Mouse (Mus musculus) myocyte (in vitro differentiated cells): ENCODE measurements at regions not wholly inside any gene's neighbourhood (a gene's known extent, or its start where the extent isn't known, plus 50 kb on each side); places are given as distances from the start of the nearest gene placed in this dataset.

ENCODE experiments used
- H3K27me3 ChIP-seq: one replicate; pipeline ENCODE4 v1.6.1; 2011; ENCODE audit not compliant: control insufficient read depth, insufficient read depth, insufficient read length
- H3K36me3 ChIP-seq: one replicate; pipeline ENCODE4 v1.6.1; 2011; ENCODE audit not compliant: control insufficient read depth, insufficient read depth
- H3K4me2 ChIP-seq: one replicate; pipeline ENCODE4 v1.6.1; 2011; ENCODE audit warnings: low read depth, control low read depth
- H3K4me3 ChIP-seq: one replicate; pipeline ENCODE4 v1.5.1; 2011; ENCODE audit warnings: mild to moderate bottlenecking, control low read depth, moderate library complexity
- H3K79me2 ChIP-seq: one replicate; pipeline ENCODE4 v1.6.1; 2011; ENCODE audit not compliant: control insufficient read depth, insufficient read depth
- H3ac ChIP-seq: one replicate; pipeline ENCODE4 v1.6.1; 2011; ENCODE audit not compliant: control insufficient read depth, insufficient read length
- CEBPB ChIP-seq: IDR thresholded peaks from 2 replicates; pipeline ENCODE4 v1.6.1; 2011; ENCODE audit warnings: mild to moderate bottlenecking, moderate library complexity; ENCODE audit not compliant: poor library complexity, insufficient read depth, severe bottlenecking
- E2F4 ChIP-seq: IDR thresholded peaks from one replicate; pipeline ENCODE4 v1.6.1; 2011; ENCODE audit warnings: mild to moderate bottlenecking, control low read depth, moderate library complexity; ENCODE audit not compliant: insufficient read depth
- MAX ChIP-seq: IDR thresholded peaks from one replicate; pipeline ENCODE4 v1.6.1; 2011; ENCODE audit warnings: low read depth, mild to moderate bottlenecking, control low read depth
- MYOD1 ChIP-seq, 3 experiments: IDR thresholded peaks; one replicate each; pipeline ENCODE4 v1.6.1; 2011; ENCODE audit warnings: control low read depth in 2 of 3, low read depth in 2 of 3, mild to moderate bottlenecking in 2 of 3, moderate library complexity in 1 of 3; ENCODE audit not compliant: insufficient read length in 2 of 3, control insufficient read depth in 1 of 3
- MYOG ChIP-seq, 3 experiments: IDR thresholded peaks; one replicate each; pipeline ENCODE4 v1.6.1; 2011; ENCODE audit warnings: control low read depth in 2 of 3, low read depth in 2 of 3, mild to moderate bottlenecking in 2 of 3; ENCODE audit not compliant: insufficient read length in 2 of 3, control insufficient read depth in 1 of 3, insufficient read depth in 1 of 3
- POLR2A ChIP-seq: IDR thresholded peaks from one replicate; pipeline ENCODE4 v1.6.1; 2011; ENCODE audit warnings: low read depth, mild to moderate bottlenecking, control low read depth, moderate library complexity; ENCODE audit not compliant: insufficient read length
- POLR2AphosphoS2 ChIP-seq: IDR thresholded peaks from one replicate; pipeline ENCODE4 v1.6.1; 2011; ENCODE audit warnings: low read depth, control low read depth; ENCODE audit not compliant: insufficient read length
- REST ChIP-seq: IDR thresholded peaks from one replicate; pipeline ENCODE4 v1.6.1; 2011; ENCODE audit warnings: mild to moderate bottlenecking, control low read depth, moderate library complexity; ENCODE audit not compliant: insufficient read depth, insufficient read length
- SRF ChIP-seq: IDR thresholded peaks from one replicate; pipeline ENCODE4 v1.6.1; 2011; ENCODE audit warnings: low read depth; ENCODE audit not compliant: control insufficient read depth, insufficient read length
- TCF12 ChIP-seq: IDR thresholded peaks from one replicate; pipeline ENCODE4 v1.6.1; 2011; ENCODE audit warnings: mild to moderate bottlenecking, control low read depth; ENCODE audit not compliant: poor library complexity, insufficient read depth, severe bottlenecking
- TCF3 ChIP-seq: IDR thresholded peaks from one replicate; pipeline ENCODE4 v1.6.1; 2011; ENCODE audit warnings: low read depth, control low read depth; ENCODE audit not compliant: insufficient read length
- USF1 ChIP-seq: IDR thresholded peaks from one replicate; pipeline ENCODE4 v1.6.1; 2011; ENCODE audit warnings: low read depth, mild to moderate bottlenecking, control low read depth, moderate library complexity

DNA sequence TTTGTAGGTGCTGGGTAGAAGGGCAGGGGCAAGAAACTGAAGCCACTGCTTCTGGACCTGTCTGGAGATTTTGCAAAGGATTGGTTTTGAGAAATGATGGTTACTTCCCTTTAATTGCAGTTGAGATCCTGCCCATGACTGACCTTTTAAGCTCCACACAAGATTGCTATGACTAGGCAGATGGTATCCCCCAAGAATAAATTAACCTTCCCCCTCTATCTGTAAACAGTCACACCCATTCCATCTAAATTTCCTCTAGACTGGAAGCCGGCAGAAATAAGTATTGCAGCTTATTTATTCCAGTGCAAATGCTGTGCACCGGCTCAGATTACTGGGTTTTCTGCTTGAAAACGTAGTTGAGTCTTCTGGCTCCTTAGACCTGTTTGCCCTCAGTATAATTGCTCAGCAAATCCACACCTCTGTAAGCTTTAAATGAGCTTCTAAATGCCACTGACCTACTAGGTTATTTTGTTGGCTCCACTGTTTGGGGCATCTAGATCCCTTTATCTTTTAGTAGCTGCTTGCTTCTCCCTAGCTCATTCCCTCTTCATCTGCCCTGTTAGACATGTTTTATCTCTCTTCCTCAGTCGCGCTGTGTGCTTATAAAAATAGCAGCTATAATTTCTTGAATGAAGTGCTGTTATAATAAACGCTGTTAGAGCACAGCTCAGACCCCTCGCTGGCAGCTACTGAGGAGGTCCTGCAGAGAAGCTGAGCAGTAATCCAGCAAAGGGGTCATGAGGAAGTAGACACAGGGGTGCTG is 65.8 kb upstream of the C1galt1 start:
- Histone ChIP-seq H3K4me2 (peak overlapping the region; percentile 48), H3ac (no peak overlapping the region), H3K27me3 (no peaks in the 10 kb centered on the region), H3K4me3 (no peak overlapping the region), H3K79me2 (no peaks in the 10 kb centered on the region), H3K36me3 (no peaks in the 10 kb centered on the region)
- TF ChIP-seq REST (no peak), SRF (no peak), USF1 (no peak), TCF12 (no peak), MYOG (IDR thresholded peaks at IDR 0.05; ENCODE audit: control insufficient read depth in 1 of 3, insufficient read depth in 1 of 3, insufficient read length in 2 of 3, low read depth in 2 of 3) (no peak)

DNA sequence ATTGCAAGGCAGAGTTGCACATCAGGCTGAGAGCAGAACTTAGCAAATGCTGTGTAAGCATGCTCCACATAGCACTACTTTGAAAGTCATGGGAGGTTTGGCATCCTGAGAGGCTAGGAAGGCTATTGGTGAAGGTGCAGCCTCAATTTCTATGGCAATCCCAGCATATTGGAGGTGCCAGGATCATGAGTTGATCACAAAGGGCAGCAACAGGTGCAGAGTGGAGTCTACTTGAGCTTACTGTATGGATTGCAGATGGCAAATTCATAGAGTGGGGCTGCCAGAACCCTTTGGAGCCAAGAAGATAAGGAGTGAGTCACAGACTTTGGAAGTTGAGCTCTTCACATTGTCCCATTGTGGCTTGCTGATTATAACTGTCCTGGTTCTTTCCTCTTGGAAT is 75.4 kb upstream of the Asns start:
- Histone ChIP-seq H3K36me3 (no peaks in the 10 kb centered on the region), H3ac (no peak overlapping the region)

DNA sequence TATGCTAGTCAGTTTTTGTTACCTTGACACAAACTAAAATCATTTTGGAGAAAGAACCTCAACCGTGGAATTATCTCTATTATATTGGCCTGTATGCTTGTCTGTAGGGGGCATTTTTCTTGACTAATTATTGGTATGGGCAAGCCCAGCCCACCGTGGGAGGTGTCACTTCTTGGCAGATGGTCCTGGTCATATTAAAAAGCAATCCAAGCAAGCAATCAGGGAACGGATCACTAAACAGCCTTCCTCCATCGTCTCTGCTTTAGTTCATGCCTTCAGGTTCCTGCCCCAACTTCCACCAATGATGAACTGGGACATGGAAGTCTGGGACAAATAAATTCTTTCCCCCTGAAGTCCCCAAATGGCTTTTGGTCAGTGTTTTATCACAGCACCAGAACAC is 74.6 kb upstream of the Asns start:
- H3K4me3 ChIP-seq = no peak overlapping the region
- no peak overlapping the region for H3K4me2 ChIP-seq
- H3K27me3 ChIP-seq = no peaks in the 10 kb centered on the region
- no peak overlapping the region for H3ac ChIP-seq
- no peaks in the 10 kb centered on the region for H3K36me3 ChIP-seq
- H3K79me2 ChIP-seq = no peaks in the 10 kb centered on the region
- TF ChIP-seq MYOG (IDR thresholded peaks at IDR 0.05; ENCODE audit: control insufficient read depth in 1 of 3, insufficient read depth in 1 of 3, insufficient read length in 2 of 3, low read depth in 2 of 3) (no peak), TCF3 (no peak), E2F4 (no peak), TCF12 (no peak), REST (no peak), CEBPB (no peak)

More for the DNA sequence above, 75.4 kb upstream of the Asns start:
- Histone ChIP-seq H3K79me2 (no peaks in the 10 kb centered on the region), H3K4me2 (no peak overlapping the region), H3K4me3 (no peak overlapping the region), H3K27me3 (no peaks in the 10 kb centered on the region)
- TF ChIP-seq TCF3 = no peak
- no peak for TF ChIP-seq TCF12
- no peak for TF ChIP-seq POLR2A
- peak; percentile 58 to 86 (median 58) for TF ChIP-seq MYOD1 (IDR thresholded peaks at IDR 0.05; ENCODE audit: control insufficient read depth in 1 of 3, insufficient read length in 2 of 3, low read depth in 2 of 3)
- no peak for TF ChIP-seq E2F4
- TF ChIP-seq CEBPB = no peak
- no peak for TF ChIP-seq REST
- no peak for TF ChIP-seq SRF

DNA sequence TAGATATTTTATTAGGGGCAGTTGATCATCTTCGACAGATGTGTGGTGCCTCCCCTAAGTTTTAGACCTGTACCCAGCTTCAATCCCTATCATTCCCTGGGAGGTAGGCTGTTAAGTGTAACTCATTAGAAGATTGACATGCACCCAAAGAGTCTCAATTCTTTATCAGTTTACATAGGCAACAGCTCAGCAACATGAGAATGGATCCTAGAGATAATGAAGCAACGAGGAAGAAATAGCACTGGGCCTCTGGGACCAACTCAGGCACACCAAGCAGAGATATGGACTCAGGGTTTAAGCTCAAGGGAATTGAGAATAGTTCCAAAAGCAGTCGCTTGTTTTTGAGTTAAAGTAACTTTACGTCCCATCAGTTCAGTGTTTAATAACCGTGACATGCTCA is 66.3 kb upstream of the Asns start:
- Histone ChIP-seq H3K4me3 (no peak overlapping the region), H3K4me2 (no peak overlapping the region), H3K27me3 (no peaks in the 10 kb centered on the region), H3K36me3 (no peaks in the 10 kb centered on the region), H3K79me2 (no peaks in the 10 kb centered on the region), H3ac (no peak overlapping the region)
- no peak for TF ChIP-seq TCF12
- TF ChIP-seq SRF = no peak
- no peak for TF ChIP-seq CEBPB

DNA sequence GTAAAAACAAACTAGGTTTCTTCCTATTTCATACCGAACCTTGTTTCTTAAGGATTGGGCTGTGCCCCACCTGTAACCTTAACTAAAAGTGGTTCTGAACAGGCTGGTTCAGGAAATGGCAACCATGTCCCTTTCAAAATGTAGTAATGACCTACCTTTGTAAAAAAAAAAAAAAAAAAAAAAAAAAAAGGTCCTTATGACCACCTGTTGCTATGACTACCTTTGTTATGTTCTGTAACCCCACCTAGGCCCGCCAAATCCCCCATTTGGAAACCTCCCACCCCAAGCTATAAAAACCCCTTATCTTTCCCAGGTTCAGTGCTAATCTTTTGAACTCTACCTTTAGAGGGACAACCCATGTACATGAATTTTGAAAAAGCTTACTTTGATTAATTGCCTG is 60.8 kb upstream of the Asns start:
- Histone ChIP-seq H3K4me3 (no peak overlapping the region), H3K36me3 (no peaks in the 10 kb centered on the region), H3K27me3 (no peaks in the 10 kb centered on the region), H3K79me2 (no peaks in the 10 kb centered on the region), H3K4me2 (no peak overlapping the region), H3ac (no peak overlapping the region)
- TF ChIP-seq POLR2AphosphoS2 (no peak), TCF12 (no peak), USF1 (no peak), POLR2A (no peak), CEBPB (no peak), TCF3 (no peak), MYOD1 (IDR thresholded peaks at IDR 0.05; ENCODE audit: control insufficient read depth in 1 of 3, insufficient read length in 2 of 3, low read depth in 2 of 3) (no peak), MAX (no peak), REST (no peak), SRF (no peak)
